Mouse (Mus musculus) WW6 (cell line): ENCODE measurements around the gene Slc6a8.

ENCODE experiments used
- DNase-seq: peaks from one replicate; pipeline ENCODE4 v3.0.0-alpha.2; 2013; ENCODE audit warnings: low read depth, low spot score

The Slc6a8 gene

GRCm38 (mm10) chrX:73672879-73673618, at the start of gene Slc6a8:
Gene Slc6a8 (plus strand): TSS chrX:73673150.
- no peak for DNase-seq

GRCm38 (mm10) chrX:73626981-73627380, 46.0 kb upstream of the Slc6a8 start:
- no peak for DNase-seq

GRCm38 (mm10) chrX:73635425-73635824, 37.5 kb upstream of the Slc6a8 start:
- DNase-seq = no peak

GRCm38 (mm10) chrX:73637415-73637814, 35.5 kb upstream of the Slc6a8 start:
- no peak for DNase-seq

- peak; percentile 50 for DNase-seq
Measured at GRCm38 (mm10) chrX:73639255-73639675, 33.7 kb upstream of the Slc6a8 start, which contains the start of gene Dusp9. Gene Dusp9 (plus strand): TSS chrX:73639419.

- DNase-seq = no peak
Measured at GRCm38 (mm10) chrX:73639901-73640469, 33.0 kb upstream of the Slc6a8 start.

GRCm38 (mm10) chrX:73645121-73645520, 27.8 kb upstream of the Slc6a8 start:
- DNase-seq = no peak

GRCm38 (mm10) chrX:73650869-73651268, 22.1 kb upstream of the Slc6a8 start:
- no peak for DNase-seq

- DNase-seq = no peak
Measured at GRCm38 (mm10) chrX:73653392-73653791, 19.6 kb upstream of the Slc6a8 start.

GRCm38 (mm10) chrX:73654177-73654576, 18.8 kb upstream of the Slc6a8 start:
- DNase-seq = no peak

GRCm38 (mm10) chrX:73655529-73655928, 17.4 kb upstream of the Slc6a8 start:
- no peak for DNase-seq

GRCm38 (mm10) chrX:73658391-73658790, 14.6 kb upstream of the Slc6a8 start:
- DNase-seq = no peak

- DNase-seq = no peak
Measured at GRCm38 (mm10) chrX:73658936-73659574, 13.9 kb upstream of the Slc6a8 start.

- no peak for DNase-seq
Measured at GRCm38 (mm10) chrX:73659575-73660283, 13.2 kb upstream of the Slc6a8 start, which contains the start of gene Pnck. Gene Pnck (minus strand): TSS chrX:73660117.

GRCm38 (mm10) chrX:73660284-73660665, 12.7 kb upstream of the Slc6a8 start:
- no peak for DNase-seq

GRCm38 (mm10) chrX:73663143-73663542, 9.8 kb upstream of the Slc6a8 start:
- no peak for DNase-seq

GRCm38 (mm10) chrX:73672031-73672431, 919 bp upstream of the Slc6a8 start:
- peak; percentile 45 for DNase-seq

GRCm38 (mm10) chrX:73673619-73673967, 643 bp downstream of the Slc6a8 start:
- DNase-seq = no peak

- DNase-seq = no peak
Measured at GRCm38 (mm10) chrX:73673968-73674661, 1.2 kb downstream of the Slc6a8 start.

- DNase-seq = no peak
Measured at GRCm38 (mm10) chrX:73675231-73675630, 2.3 kb downstream of the Slc6a8 start.

GRCm38 (mm10) chrX:73676668-73677067, 3.7 kb downstream of the Slc6a8 start:
- no peak for DNase-seq

- no peak for DNase-seq
Measured at GRCm38 (mm10) chrX:73684156-73684555, 11.2 kb downstream of the Slc6a8 start.
